Mouse (Mus musculus) macrophage (primary cell): ENCODE results near the gene AC134908.4. TPM values are rescaled to one million over a fixed set of nuclear protein-coding genes. Genes with fewer than 3 reads are reported as not detected.
"Not testable (repeated sequence)": the region's sequence is repeated elsewhere in the genome, so short reads cannot be mapped to it uniquely, and the experiment has no call there.

Source experiments
- H3K27ac ChIP-seq: fragments of 350-480 bp; formaldehyde crosslinking; 2 replicates; pipeline ENCODE4 v1.9.0; 2021
- H3K36me3 ChIP-seq: fragments of 350-480 bp; formaldehyde crosslinking; 2 replicates; pipeline ENCODE4 v1.9.0; 2021; ENCODE audit errors: inconsistent target
- H3K4me3 ChIP-seq: fragments of 350-480 bp; formaldehyde crosslinking; 2 replicates; pipeline ENCODE4 v1.9.0; 2021; ENCODE audit errors: inconsistent target
- H3K79me2 ChIP-seq: fragments of 350-480 bp; formaldehyde crosslinking; 2 replicates; pipeline ENCODE4 v1.9.0; 2021; ENCODE audit errors: inconsistent target
- WGBS: methylation state at CpG from one replicate; pipeline ENCODE4 v1.1.7; 2026; ENCODE audit warnings: inconsistent platforms; ENCODE audit not compliant: missing documents; 5-methylcytosine and 5-hydroxymethylcytosine counted together
- polyA plus RNA-seq: library from polyadenylated mRNA; stranded (reverse); fragments of 250-400 nt; gene quantifications from 3 replicates; pipeline ENCODE4 v1.2.4, GENCODE M21; 2018; ENCODE audit warnings: inconsistent platforms

AC134908.4 gene
- polyA plus RNA-seq, 1 experiment from 2014 or later, result not detected

GRCm38 (mm10) chr17:25755086-25755485 is 40.4 kb downstream of the AC134908.4 start:
- no peaks in the 10 kb centered on the region for H3K36me3 ChIP-seq
- H3K79me2 ChIP-seq, result no peaks in the 10 kb centered on the region
- H3K27ac ChIP-seq, result no peak overlapping the region
- 78% methylated on average over 4 of the region's 4 CpGs for WGBS
- no peak overlapping the region for H3K4me3 ChIP-seq

- WGBS, result 84% methylated on average over 9 of the region's 9 CpGs
- Histone ChIP-seq H3K4me3 (no peak within 1 kb of the TSS), H3K36me3 (no peaks in the 10 kb centered on the region), H3K27ac (no peak within 1 kb of the TSS), H3K79me2 (no peaks in the 10 kb centered on the region)
Measured at GRCm38 (mm10) chr17:25754241-25754640, 41.2 kb downstream of the AC134908.4 start, which contains the start of gene Msln. Gene Msln, minus strand, starts transcription at chr17:25754378.

GRCm38 (mm10) chr17:25751446-25751845 is 44.0 kb downstream of the AC134908.4 start:
- 40% methylated on average over 5 of the region's 5 CpGs for WGBS
- Histone ChIP-seq H3K27ac (no peak overlapping the region), H3K79me2 (no peaks in the 10 kb centered on the region), H3K36me3 (no peaks in the 10 kb centered on the region), H3K4me3 (no peak overlapping the region)

- WGBS, result 79% methylated on average over 6 of the region's 6 CpGs
- no peak overlapping the region for H3K4me3 ChIP-seq
- no peaks in the 10 kb centered on the region for H3K79me2 ChIP-seq
- no peak overlapping the region for H3K27ac ChIP-seq
- no peaks in the 10 kb centered on the region for H3K36me3 ChIP-seq
Measured at GRCm38 (mm10) chr17:25749314-25749713, 46.1 kb downstream of the AC134908.4 start.

GRCm38 (mm10) chr17:25748238-25748637 is 47.2 kb downstream of the AC134908.4 start:
- 89% methylated on average over 4 of the region's 4 CpGs for WGBS
- no peak overlapping the region for H3K27ac ChIP-seq
- H3K36me3 ChIP-seq, result no peaks in the 10 kb centered on the region
- no peaks in the 10 kb centered on the region for H3K79me2 ChIP-seq
- H3K4me3 ChIP-seq, result no peak overlapping the region

- no peak overlapping the region for H3K4me3 ChIP-seq
- no peaks in the 10 kb centered on the region for H3K79me2 ChIP-seq
- H3K27ac ChIP-seq, result no peak overlapping the region
- no peaks in the 10 kb centered on the region for H3K36me3 ChIP-seq
- WGBS, result 91% methylated on average over 9 of the region's 10 CpGs
Measured at GRCm38 (mm10) chr17:25744311-25744710, 51.1 kb downstream of the AC134908.4 start.

- WGBS, result 95% methylated on average over 9 of the region's 9 CpGs
- H3K36me3 ChIP-seq, result no peaks in the 10 kb centered on the region
- H3K4me3 ChIP-seq, result no peak overlapping the region
Measured at GRCm38 (mm10) chr17:25743831-25744230, 51.6 kb downstream of the AC134908.4 start.

GRCm38 (mm10) chr17:25741471-25741870 is 54.0 kb downstream of the AC134908.4 start:
- H3K4me3 ChIP-seq, H3K36me3 ChIP-seq, H3K27ac ChIP-seq, H3K79me2 ChIP-seq: not testable (repeated sequence)
- WGBS, result 73% methylated on average over 11 of the region's 12 CpGs

More at GRCm38 (mm10) chr17:25743831-25744230, 51.6 kb downstream of the AC134908.4 start:
- no peaks in the 10 kb centered on the region for H3K79me2 ChIP-seq
- H3K27ac ChIP-seq, result no peak overlapping the region

Other genes starting within 250 kb of the AC134908.4 start
- not detected in 3 replicates for gene Sox8, start 225.0 kb downstream of the AC134908.4 start, polyA plus RNA-seq
- 13.4 to 17.2 TPM (median 16.4 TPM) in 3 replicates for gene Lmf1, start 216.6 kb downstream of the AC134908.4 start, polyA plus RNA-seq
- gene Gng13, start 78.5 kb downstream of the AC134908.4 start, polyA plus RNA-seq, result not detected in 3 replicates
- 0.80 to 5.9 TPM (median 1.1 TPM) in 3 replicates for gene Chtf18, start 68.2 kb downstream of the AC134908.4 start, polyA plus RNA-seq
- 5.9 to 11.6 TPM (median 7.3 TPM) in 3 replicates for gene Rpusd1, start 68.0 kb downstream of the AC134908.4 start, polyA plus RNA-seq
- gene Mslnl, start 59.6 kb downstream of the AC134908.4 start, polyA plus RNA-seq, result not detected in 3 replicates
- not detected in 3 replicates for gene Msln, start 41.3 kb downstream of the AC134908.4 start, polyA plus RNA-seq
- 19.4 to 20.9 TPM (median 19.5 TPM) in 3 replicates for gene Narfl, start 21.9 kb downstream of the AC134908.4 start, polyA plus RNA-seq
- gene Haghl, start 10.0 kb downstream of the AC134908.4 start, polyA plus RNA-seq, result 10.9 to 28.1 TPM (median 26.5 TPM) in 3 replicates
- gene Ccdc78, start 9.1 kb downstream of the AC134908.4 start, polyA plus RNA-seq, result not detected in 3 replicates
- gene Fam173a, start 2.8 kb downstream of the AC134908.4 start, polyA plus RNA-seq, result 12.9 to 59.3 TPM (median 54.8 TPM) in 3 replicates
- 3.0 to 22.9 TPM (median 8.0 TPM) in 3 replicates for gene Metrn, start 1.5 kb upstream of the AC134908.4 start, polyA plus RNA-seq
- gene Fbxl16, start 13.4 kb upstream of the AC134908.4 start, polyA plus RNA-seq, result 0.13 to 0.33 TPM (median 0.32 TPM) in 3 replicates
- gene Wdr24, start 28.0 kb upstream of the AC134908.4 start, polyA plus RNA-seq, result 8.8 to 13.8 TPM (median 9.0 TPM) in 3 replicates
- 15.2 to 28.3 TPM (median 18.9 TPM) in 3 replicates for gene Jmjd8, start 33.2 kb upstream of the AC134908.4 start, polyA plus RNA-seq
- gene Stub1, start 37.7 kb upstream of the AC134908.4 start, polyA plus RNA-seq, result 74.2 to 109 TPM (median 78.5 TPM) in 3 replicates
- 0.16 to 0.97 TPM in 2 of 3 replicates, not detected in the other for gene Rhbdl1, start 41.6 kb upstream of the AC134908.4 start, polyA plus RNA-seq
- 0.09 to 1.1 TPM (median 0.43 TPM) in 3 replicates for gene Gm20683, start 46.1 kb upstream of the AC134908.4 start, polyA plus RNA-seq
- gene Rhot2, start 49.2 kb upstream of the AC134908.4 start, polyA plus RNA-seq, result 20.6 to 24.8 TPM (median 22.4 TPM) in 3 replicates
- 1.5 to 2.9 TPM (median 2.5 TPM) in 3 replicates for gene Wdr90, start 65.8 kb upstream of the AC134908.4 start, polyA plus RNA-seq
- gene Mcrip2, start 73.1 kb upstream of the AC134908.4 start, polyA plus RNA-seq, result 5.6 to 15.2 TPM (median 7.1 TPM) in 3 replicates
- 3.3 to 5.5 TPM (median 5.2 TPM) in 3 replicates for gene Mettl26, start 79.4 kb upstream of the AC134908.4 start, polyA plus RNA-seq
- 0.13 to 0.32 TPM (median 0.20 TPM) in 3 replicates for gene Wfikkn1, start 85.2 kb upstream of the AC134908.4 start, polyA plus RNA-seq
- gene Rab40c, start 124.1 kb upstream of the AC134908.4 start, polyA plus RNA-seq, result 13.7 to 21.8 TPM (median 16.8 TPM) in 3 replicates
- 33.1 to 43.2 TPM (median 35.1 TPM) in 3 replicates for gene Pigq, start 149.3 kb upstream of the AC134908.4 start, polyA plus RNA-seq
- not detected in 3 replicates for gene Nhlrc4, start 149.3 kb upstream of the AC134908.4 start, polyA plus RNA-seq
- gene A930017K11Rik, start 156.9 kb upstream of the AC134908.4 start, polyA plus RNA-seq, result not detected in 3 replicates
- 5.2 to 13.5 TPM (median 5.9 TPM) in 3 replicates for gene Capn15, start 190.1 kb upstream of the AC134908.4 start, polyA plus RNA-seq